Mouse (Mus musculus) neural tube, embryonic 12.5 days (tissue): ENCODE results near the gene Tbc1d25. TPM values are rescaled to one million over a fixed set of nuclear protein-coding genes. Genes with fewer than 3 reads are reported as not detected.

Experiments
- ATAC-seq: fragments of 200-750 bp; cut with Nextera tagmentation; 2 replicates; pipeline ENCODE4 v1.8.0; 2017; ENCODE audit warnings: low read depth, mild to moderate bottlenecking, moderate TSS enrichment, moderate library complexity; ENCODE audit not compliant: low FRiP score
- H3K27ac ChIP-seq: fragments of 300-500 bp; sonication (generic); 2 replicates; pipeline ENCODE4 v1.5.1; 2016
- H3K27me3 ChIP-seq: fragments of 300-500 bp; sonication (generic); replicated peaks from 2 replicates; pipeline ENCODE4 v1.6.1; 2016; ENCODE audit warnings: mild to moderate bottlenecking
- H3K36me3 ChIP-seq: fragments of 300-500 bp; sonication (generic); 2 replicates; pipeline ENCODE4 v1.6.1; 2016; ENCODE audit warnings: mild to moderate bottlenecking
- H3K4me1 ChIP-seq: fragments of 300-500 bp; sonication (generic); 2 replicates; pipeline ENCODE4 v1.6.1; 2016
- H3K4me2 ChIP-seq: fragments of 300-500 bp; sonication (generic); replicated peaks from 2 replicates; pipeline ENCODE4 v1.6.1; 2016; ENCODE audit warnings: mild to moderate bottlenecking
- H3K4me3 ChIP-seq: fragments of 300-500 bp; sonication (generic); 2 replicates; pipeline ENCODE4 v1.5.1; 2016
- H3K9ac ChIP-seq: fragments of 300-500 bp; sonication (generic); 2 replicates; pipeline ENCODE4 v1.6.1; 2016; ENCODE audit warnings: mild to moderate bottlenecking
- H3K9me3 ChIP-seq: fragments of 300-500 bp; sonication (generic); 2 replicates; pipeline ENCODE4 v1.6.1; 2016; ENCODE audit warnings: mild to moderate bottlenecking
- WGBS: fragments of 180-500 bp; shearing (Covaris S2); methylation state at CpG from one replicate; pipeline ENCODE4 v1.1.7; 2016; 5-methylcytosine and 5-hydroxymethylcytosine counted together
- polyA plus RNA-seq: library from polyadenylated mRNA; unstranded; fragments of >200 nt; fragmentation: Nextera tagmentation; extraction: Ambion mirVana; gene quantifications from 2 replicates; pipeline ENCODE4 v1.2.1, GENCODE M21; 2016

The Tbc1d25 gene
- polyA plus RNA-seq, 1 experiment from 2014 or later = 16.5 TPM

DNA sequence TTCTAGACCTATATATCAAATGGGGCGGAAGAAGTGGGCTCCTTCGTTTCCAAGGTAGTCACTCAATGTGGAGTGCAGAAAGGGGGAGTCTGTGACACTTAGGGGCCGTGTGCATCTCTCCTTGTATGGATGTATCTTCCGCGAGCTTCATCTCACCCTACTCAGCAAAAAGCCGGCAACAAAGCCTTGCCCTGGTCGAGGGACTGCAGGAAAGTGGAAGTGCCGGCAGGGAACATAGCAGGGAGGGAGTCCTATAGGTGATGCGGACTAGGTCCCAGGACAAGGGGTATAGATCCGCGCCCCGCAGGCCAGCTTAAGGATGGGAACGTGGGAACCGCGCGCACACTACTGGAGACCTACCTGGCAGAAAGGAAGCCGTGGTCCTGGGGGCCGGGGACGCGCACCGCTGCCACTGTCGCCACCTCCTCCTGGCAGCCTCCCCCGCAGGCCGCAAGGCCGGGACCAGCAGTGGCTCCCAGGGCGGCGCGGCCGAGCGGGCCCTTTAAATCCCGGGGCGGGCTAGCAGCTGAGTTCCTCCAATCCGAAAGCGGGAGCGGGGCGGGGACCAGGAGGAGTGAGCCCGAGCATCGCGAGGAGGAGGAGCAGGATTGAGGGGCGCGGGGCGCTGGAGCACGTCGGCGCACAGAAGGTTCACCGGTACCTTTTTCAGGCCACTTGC, 30.2 kb upstream of the Tbc1d25 start, which contains the start of gene Porcn:
Gene Porcn (minus strand): TSS at position 511 of the 679 bp plus-strand sequence.
- WGBS = 14% methylated on average over 46 of the region's 46 CpGs
- no peaks in the 10 kb centered on the region for H3K4me1 ChIP-seq
- no peaks in the 10 kb centered on the region for H3K36me3 ChIP-seq
- H3K27me3 ChIP-seq = no peaks in the 10 kb centered on the region
- H3K4me3 ChIP-seq = peak within 1 kb of the TSS; percentile 46
- peak within 1 kb of the TSS; percentile 59 for H3K9ac ChIP-seq
- no peak within 1 kb of the TSS for H3K27ac ChIP-seq
- no peaks in the 10 kb centered on the region for H3K9me3 ChIP-seq
- H3K4me2 ChIP-seq = peak within 1 kb of the TSS; percentile 60
- ATAC-seq = peak; percentile 96

DNA sequence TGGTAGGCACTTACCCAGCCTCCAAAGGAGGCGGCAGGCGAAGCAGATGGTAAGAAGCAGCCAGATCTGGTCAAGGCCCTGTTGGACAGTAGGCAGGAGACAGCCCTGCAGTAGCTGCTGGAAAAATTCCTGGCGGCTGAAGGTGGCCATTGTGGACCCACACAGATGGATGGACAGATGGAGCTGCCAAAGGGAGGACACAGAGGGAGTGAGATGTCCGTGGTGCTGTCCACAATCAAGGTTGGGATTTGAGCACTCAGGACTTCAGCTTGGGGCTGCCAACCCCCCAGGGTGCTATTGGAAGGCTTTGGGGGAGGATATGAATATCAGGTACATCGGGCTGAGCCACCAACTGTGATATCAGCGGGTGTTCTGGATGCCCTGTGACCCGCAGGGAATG, 29.6 kb upstream of the Tbc1d25 start:
- H3K27me3 ChIP-seq = no peaks in the 10 kb centered on the region
- H3K36me3 ChIP-seq = no peaks in the 10 kb centered on the region
- WGBS = 39% methylated on average over 7 of the region's 7 CpGs
- H3K27ac ChIP-seq = no peak overlapping the region
- peak overlapping the region; percentile 59; the same call in 1 of the 2 replicates for H3K9ac ChIP-seq
- peak overlapping the region; percentile 60 for H3K4me2 ChIP-seq
- H3K9me3 ChIP-seq = no peaks in the 10 kb centered on the region
- H3K4me1 ChIP-seq = no peaks in the 10 kb centered on the region
- peak; percentile 27; the same call in 1 of the 2 replicates for ATAC-seq
- peak overlapping the region; percentile 46 for H3K4me3 ChIP-seq

DNA sequence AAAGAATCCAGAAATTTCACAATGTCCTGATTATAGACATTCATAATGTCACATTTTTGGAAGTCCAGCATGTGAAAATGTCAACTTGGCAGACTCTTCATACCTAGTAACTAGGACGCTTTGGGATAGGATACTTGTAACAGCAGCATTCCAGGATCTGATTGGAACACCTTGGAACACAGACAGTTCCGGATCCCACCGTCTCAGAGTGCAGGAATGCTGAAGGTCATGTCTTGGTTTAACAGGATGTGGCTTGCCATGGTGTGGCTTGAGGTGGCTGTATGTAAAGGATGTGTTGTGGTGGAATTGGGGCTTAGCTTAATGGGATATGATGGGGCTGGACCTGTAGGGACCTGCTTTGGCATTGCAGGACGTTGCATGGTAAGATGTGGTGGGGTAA, 29.1 kb upstream of the Tbc1d25 start:
- Histone ChIP-seq H3K4me1 (no peaks in the 10 kb centered on the region), H3K27ac (no peak overlapping the region), H3K4me2 (peak overlapping the region; percentile 60), H3K9ac (no peak overlapping the region), H3K36me3 (no peaks in the 10 kb centered on the region), H3K4me3 (peak overlapping the region; percentile 46; the same call in 1 of the 2 replicates), H3K9me3 (no peaks in the 10 kb centered on the region), H3K27me3 (no peaks in the 10 kb centered on the region)
- no peak for ATAC-seq
- WGBS = 80% methylated on average over 4 of the region's 4 CpGs

DNA sequence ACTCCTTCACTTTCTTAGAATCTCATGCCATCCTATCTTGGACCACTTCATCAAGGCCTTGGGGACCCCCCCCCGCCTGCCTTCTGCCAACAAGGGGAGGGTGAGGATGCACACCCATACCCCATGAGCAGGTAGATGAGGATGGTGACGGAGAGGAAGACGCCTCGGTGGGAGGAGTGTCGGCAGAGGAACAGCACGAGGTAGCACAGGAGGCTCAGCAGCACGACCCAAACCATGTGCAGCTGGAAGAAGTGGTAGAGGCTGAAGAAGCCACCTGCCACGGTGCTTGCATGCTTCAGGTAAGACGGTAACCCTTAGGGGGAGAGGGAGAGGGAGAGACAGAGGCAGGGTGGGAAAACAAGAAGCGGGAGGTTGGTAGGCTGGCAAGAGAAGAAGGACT, 28.1 kb upstream of the Tbc1d25 start:
- no peak overlapping the region for H3K4me3 ChIP-seq
- no peak overlapping the region for H3K9ac ChIP-seq
- ATAC-seq = no peak
- H3K27ac ChIP-seq = no peak overlapping the region
- no peaks in the 10 kb centered on the region for H3K4me1 ChIP-seq
- WGBS = 89% methylated on average over 10 of the region's 10 CpGs
- H3K27me3 ChIP-seq = no peaks in the 10 kb centered on the region
- peaks cover 2% of the 10 kb centered on the region for H3K36me3 ChIP-seq
- H3K4me2 ChIP-seq = no peak overlapping the region
- H3K9me3 ChIP-seq = no peaks in the 10 kb centered on the region

DNA sequence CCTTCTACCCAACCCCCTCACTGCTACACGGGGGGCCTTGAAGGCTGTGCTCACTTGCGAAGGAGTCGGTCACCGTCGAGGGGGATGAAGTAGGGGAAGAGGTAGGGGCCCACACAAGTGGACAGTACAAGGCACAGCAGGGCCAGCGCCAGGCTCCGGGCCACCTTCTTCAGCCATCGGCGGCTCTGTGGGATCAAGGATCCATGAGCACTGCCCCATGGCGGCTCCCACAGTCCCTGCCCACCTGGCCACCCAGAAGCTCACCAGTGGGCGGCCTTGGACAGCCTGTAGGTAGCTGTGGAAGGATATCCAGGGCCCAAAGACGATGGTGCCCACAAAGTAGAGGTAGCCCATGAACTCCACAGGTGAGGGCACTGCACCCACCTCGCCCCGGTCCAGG, 27.1 kb upstream of the Tbc1d25 start:
- Histone ChIP-seq H3K4me1 (no peaks in the 10 kb centered on the region), H3K9me3 (no peaks in the 10 kb centered on the region), H3K27me3 (no peaks in the 10 kb centered on the region), H3K9ac (no peak overlapping the region), H3K27ac (no peak overlapping the region), H3K36me3 (peaks cover 4% of the 10 kb centered on the region), H3K4me3 (no peak overlapping the region), H3K4me2 (no peak overlapping the region)
- ATAC-seq = no peak
- 90% methylated on average over 14 of the region's 14 CpGs for WGBS

DNA sequence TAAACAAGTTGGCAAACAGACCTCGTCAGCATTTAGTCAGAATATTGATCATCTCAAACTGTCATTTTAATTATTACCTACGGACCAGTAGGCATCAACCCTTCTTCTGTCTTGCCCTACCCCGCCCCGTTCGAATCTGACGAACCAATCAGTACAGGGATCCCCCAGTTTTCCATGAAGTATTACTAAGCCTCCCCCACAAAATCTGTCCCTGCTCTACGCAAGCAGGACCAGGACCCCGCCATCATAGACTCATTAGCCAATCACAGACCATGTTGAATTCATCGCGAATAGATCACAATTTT, 17.4 kb upstream of the Tbc1d25 start, which contains the start of gene Ebp:
Gene Ebp (minus strand): TSS at position 94 of the 305 bp plus-strand sequence.
- peak; percentile 46 for ATAC-seq
- Histone ChIP-seq H3K27ac (peak within 1 kb of the TSS; percentile 59; the same call in 1 of the 2 replicates), H3K9me3 (no peaks in the 10 kb centered on the region), H3K4me1 (0 out of 2 replicates have a peak, but pooled peaks cover 4% of the 10 kb centered on the region), H3K27me3 (no peaks in the 10 kb centered on the region), H3K9ac (peak within 1 kb of the TSS; percentile 52), H3K4me3 (peak within 1 kb of the TSS; percentile 50), H3K36me3 (no peaks in the 10 kb centered on the region), H3K4me2 (peak within 1 kb of the TSS; percentile 62)
- WGBS = 20% methylated on average over 10 of the region's 10 CpGs

DNA sequence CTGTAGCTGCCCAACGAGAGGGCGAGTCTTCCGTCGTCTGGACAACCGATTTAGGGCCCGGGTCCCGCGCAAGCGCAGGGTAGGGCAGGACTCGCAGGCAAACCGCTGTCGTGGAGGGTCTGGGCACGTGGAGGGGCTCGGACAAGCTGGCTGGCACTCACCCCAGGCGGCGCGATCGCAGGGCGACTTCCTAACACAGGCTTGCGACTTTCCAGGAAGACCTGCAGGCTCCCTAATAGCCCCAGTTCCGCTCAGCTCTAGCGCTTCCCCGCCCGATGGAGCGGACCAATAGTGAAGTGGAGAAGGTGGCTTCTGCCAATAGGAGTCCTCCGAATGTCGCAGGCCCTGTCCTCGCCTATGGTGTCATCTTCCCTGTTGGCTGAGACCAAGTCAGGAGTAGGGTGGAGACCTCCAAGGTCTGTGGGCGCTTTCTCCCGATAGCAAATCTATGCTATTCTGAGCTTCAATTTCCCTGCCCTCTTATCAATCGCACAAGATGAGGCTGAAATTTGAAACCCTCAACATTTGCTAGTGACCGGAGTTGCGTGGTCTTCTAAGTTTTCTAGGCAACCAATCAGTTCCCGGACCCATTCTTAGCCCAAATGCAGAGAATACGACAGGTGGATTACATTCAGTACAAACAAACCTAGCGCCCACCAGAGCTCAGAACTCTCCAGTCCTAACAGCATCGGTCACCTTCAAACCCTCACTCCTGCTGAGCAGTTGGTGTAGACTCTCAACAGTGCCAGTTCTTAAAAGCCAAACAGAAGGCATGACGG, 16.8 kb upstream of the Tbc1d25 start:
- H3K36me3 ChIP-seq = no peaks in the 10 kb centered on the region
- H3K4me2 ChIP-seq = peak overlapping the region; percentile 62
- peak; percentile 98 for ATAC-seq
- H3K4me3 ChIP-seq = peak overlapping the region; percentile 50
- no peaks in the 10 kb centered on the region for H3K27me3 ChIP-seq
- H3K9ac ChIP-seq = peak overlapping the region; percentile 52
- WGBS = 12% methylated on average over 38 of the region's 38 CpGs
- H3K27ac ChIP-seq = peak overlapping the region; percentile 59; the same call in 1 of the 2 replicates
- H3K4me1 ChIP-seq = 0 out of 2 replicates have a peak, but pooled peaks cover 4% of the 10 kb centered on the region
- no peaks in the 10 kb centered on the region for H3K9me3 ChIP-seq

DNA sequence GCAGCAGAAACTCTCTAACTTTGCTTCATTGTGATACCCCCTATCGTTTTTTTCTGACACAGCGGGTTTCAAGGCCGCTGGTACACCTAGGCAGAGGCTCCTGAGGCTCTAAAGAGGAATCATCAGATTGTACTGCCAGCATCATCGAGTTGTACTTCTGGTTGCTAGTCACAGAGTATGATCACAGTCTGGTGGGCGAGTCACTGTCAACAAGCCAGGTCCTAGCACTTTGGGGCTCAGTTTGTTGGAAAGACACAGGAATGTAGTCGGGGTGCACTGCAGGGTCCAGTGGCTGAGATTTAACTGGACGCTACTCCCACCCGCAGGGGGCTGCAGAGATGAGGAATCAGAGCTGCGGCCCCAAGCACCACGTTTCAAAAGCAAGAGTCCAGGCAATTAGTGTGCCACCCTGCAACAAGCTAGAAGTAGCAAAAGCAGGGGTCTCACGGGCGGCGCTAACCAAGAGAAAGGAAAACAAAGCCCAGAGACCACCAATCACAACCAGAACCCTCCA, 16.2 kb upstream of the Tbc1d25 start:
- Histone ChIP-seq H3K9me3 (no peaks in the 10 kb centered on the region), H3K4me1 (0 out of 2 replicates have a peak, but pooled peaks cover 4% of the 10 kb centered on the region), H3K4me2 (peak overlapping the region; percentile 62), H3K27ac (peak overlapping the region; percentile 59; the same call in 1 of the 2 replicates), H3K9ac (peak overlapping the region; percentile 52), H3K27me3 (no peaks in the 10 kb centered on the region), H3K4me3 (peak overlapping the region; percentile 50), H3K36me3 (no peaks in the 10 kb centered on the region)
- no peak for ATAC-seq
- 10% methylated on average over 13 of the region's 13 CpGs for WGBS

DNA sequence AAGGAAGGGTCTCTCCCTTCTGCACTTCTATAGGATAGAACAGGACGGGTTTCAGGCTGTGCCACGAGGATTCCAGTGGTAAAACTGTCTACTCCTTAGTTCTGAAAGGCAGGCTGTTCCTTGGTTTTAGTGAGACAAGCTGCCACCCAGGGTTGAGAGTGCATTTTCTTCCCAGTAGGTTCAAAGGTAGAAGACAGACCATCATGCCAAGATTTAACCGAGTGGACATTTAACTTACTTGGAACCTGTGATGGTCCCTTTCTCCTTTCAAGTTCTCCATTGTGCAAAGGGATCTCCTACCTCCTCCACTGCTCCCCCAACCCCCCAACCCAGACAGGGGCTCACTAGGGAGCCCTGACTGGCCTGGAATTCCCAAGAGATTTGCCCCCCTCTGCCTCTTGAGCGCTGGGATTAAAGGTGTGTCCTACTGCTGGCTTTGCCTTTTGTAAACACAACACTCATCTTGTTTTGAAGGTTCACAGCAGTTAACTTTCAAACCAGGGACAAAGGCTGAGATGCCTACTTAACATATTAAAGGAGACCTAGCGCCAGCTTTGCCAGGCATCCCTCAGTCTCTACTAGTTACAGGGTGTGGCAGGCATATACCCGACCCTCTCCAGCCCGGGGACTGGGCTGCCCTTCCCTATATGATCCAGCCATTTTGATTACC, 7.0 kb upstream of the Tbc1d25 start:
- Histone ChIP-seq H3K27me3 (no peaks in the 10 kb centered on the region), H3K9me3 (no peaks in the 10 kb centered on the region), H3K4me2 (no peak overlapping the region), H3K4me1 (no peaks in the 10 kb centered on the region), H3K36me3 (peaks cover 4% of the 10 kb centered on the region; the same call in 1 of the 2 replicates), H3K27ac (no peak overlapping the region), H3K9ac (no peak overlapping the region), H3K4me3 (no peak overlapping the region)
- ATAC-seq = no peak
- 18% methylated on average over 7 of the region's 7 CpGs for WGBS

DNA sequence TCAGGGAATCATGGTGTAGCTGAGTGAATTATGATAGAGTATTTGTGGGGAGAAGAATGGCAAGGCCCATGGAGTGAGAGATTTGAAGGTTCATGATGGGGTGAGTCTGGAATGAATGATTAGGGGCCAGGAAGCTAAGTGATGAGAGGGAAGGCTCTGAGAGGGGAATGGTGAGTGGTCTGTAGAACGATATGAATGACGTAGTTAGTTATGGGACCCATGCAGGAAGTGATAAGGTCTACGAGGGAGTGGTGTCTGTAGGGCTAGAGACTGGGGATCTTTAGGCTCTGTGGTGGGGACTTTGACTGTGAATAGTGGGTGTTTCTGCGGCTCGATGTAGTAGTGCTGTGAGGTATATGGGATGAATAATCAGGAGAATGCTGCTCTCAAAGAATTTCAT, 3.7 kb upstream of the Tbc1d25 start:
- no peak for ATAC-seq
- H3K4me2 ChIP-seq = no peak overlapping the region
- no peak overlapping the region for H3K27ac ChIP-seq
- H3K9me3 ChIP-seq = no peaks in the 10 kb centered on the region
- no peak overlapping the region for H3K9ac ChIP-seq
- no peaks in the 10 kb centered on the region for H3K27me3 ChIP-seq
- 91% methylated on average over 5 of the region's 5 CpGs for WGBS
- H3K4me3 ChIP-seq = no peak overlapping the region
- H3K4me1 ChIP-seq = no peaks in the 10 kb centered on the region
- no peaks in the 10 kb centered on the region for H3K36me3 ChIP-seq

DNA sequence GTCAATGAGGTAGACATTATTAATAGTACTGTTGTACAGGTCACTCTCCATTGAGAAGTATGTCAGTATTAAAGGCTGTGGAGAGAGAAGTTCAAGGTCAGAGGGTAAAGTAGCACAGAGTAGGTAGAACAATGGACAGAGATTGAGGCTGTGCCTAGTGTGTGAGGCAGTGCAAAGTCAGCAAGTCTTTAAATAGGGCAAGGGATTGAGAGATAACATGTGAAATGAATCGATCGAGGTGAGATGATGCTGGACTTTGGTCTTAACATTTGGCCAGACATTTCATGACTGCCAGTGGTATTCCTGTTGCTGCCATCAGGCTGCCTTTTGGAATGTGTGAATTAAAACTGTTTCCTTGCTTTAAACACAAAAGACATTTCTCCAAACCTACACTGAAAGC, 2.9 kb upstream of the Tbc1d25 start:
- Histone ChIP-seq H3K9ac (no peak overlapping the region), H3K27me3 (no peaks in the 10 kb centered on the region), H3K4me2 (no peak overlapping the region), H3K36me3 (no peaks in the 10 kb centered on the region), H3K9me3 (no peaks in the 10 kb centered on the region), H3K4me3 (no peak overlapping the region), H3K27ac (no peak overlapping the region), H3K4me1 (no peaks in the 10 kb centered on the region)
- no peak for ATAC-seq
- 96% methylated on average over 2 of the region's 2 CpGs for WGBS

DNA sequence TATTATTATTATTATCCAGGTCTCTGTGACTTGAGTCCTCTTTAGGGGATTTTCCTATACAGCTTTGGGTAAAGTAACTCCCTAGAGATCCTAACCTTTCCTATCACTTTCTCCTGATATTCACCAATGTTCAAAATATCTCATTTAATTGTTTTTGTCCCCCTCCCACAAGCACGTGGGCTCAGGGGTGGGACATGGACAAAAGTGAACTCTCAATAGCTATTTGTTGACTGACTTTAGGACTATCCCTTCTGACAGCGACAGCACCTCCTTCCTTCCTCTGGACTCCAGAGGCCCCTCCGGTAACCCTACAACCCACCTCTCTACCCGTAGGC, 845 bp downstream of the Tbc1d25 start:
- peak overlapping the region; percentile 48 for H3K9ac ChIP-seq
- no peaks in the 10 kb centered on the region for H3K27me3 ChIP-seq
- peak overlapping the region; percentile 50 for H3K4me3 ChIP-seq
- H3K27ac ChIP-seq = no peak overlapping the region
- H3K36me3 ChIP-seq = no peaks in the 10 kb centered on the region
- H3K4me2 ChIP-seq = peak overlapping the region; percentile 55
- peak; percentile 26; the same call in 1 of the 2 replicates for ATAC-seq
- WGBS = 16% methylated on average over 4 of the region's 4 CpGs
- no peaks in the 10 kb centered on the region for H3K4me1 ChIP-seq
- no peaks in the 10 kb centered on the region for H3K9me3 ChIP-seq
